Mouse (Mus musculus) G1E-ER4 (cell line): Measurements from ENCODE around the gene Cln5. TPM values are rescaled to one million over a fixed set of nuclear protein-coding genes. Genes with fewer than 3 reads are reported as not detected.
A peak's percentile ranks its signal among the peaks of the same experiment; 100 is the strongest.

Experiments used
- GATA1 ChIP-seq: IDR thresholded peaks from one replicate; pipeline ENCODE4 v1.8.0; 2012; ENCODE audit warnings: low read length, inconsistent platforms
- polyA plus RNA-seq: library from polyadenylated mRNA; stranded (reverse); fragments of >175 nt; gene quantifications from 2 replicates; pipeline ENCODE4 v1.2.3, GENCODE M21; 2012

Gene Cln5
- polyA plus RNA-seq, result 11.4 and 15.7 TPM in 2 replicates

GRCm38 (mm10) chr14:103069864-103070611 lies at the start of gene Cln5:
Cln5 (plus strand) TSS chr14:103070216.
- TF ChIP-seq GATA1, result no peak

GRCm38 (mm10) chr14:103029203-103029602 lies 40.8 kb upstream of the Cln5 start:
- TF ChIP-seq GATA1, result no peak

- TF ChIP-seq GATA1, result no peak
Measured at GRCm38 (mm10) chr14:103033271-103033823, 36.7 kb upstream of the Cln5 start.

GRCm38 (mm10) chr14:103034076-103034475 lies 35.9 kb upstream of the Cln5 start:
- TF ChIP-seq GATA1, result no peak

- TF ChIP-seq GATA1, result no peak
Measured at GRCm38 (mm10) chr14:103037016-103037415, 33.0 kb upstream of the Cln5 start.

GRCm38 (mm10) chr14:103046677-103047076 lies 23.3 kb upstream of the Cln5 start, which contains the start of gene Acod1:
Acod1 (plus strand) TSS chr14:103046977.
- no peak for TF ChIP-seq GATA1

- TF ChIP-seq GATA1, result peak; percentile 80
Measured at GRCm38 (mm10) chr14:103048292-103049086, 21.5 kb upstream of the Cln5 start.

GRCm38 (mm10) chr14:103051159-103051769 lies 18.8 kb upstream of the Cln5 start:
- TF ChIP-seq GATA1, result no peak

GRCm38 (mm10) chr14:103054731-103055130 lies 15.3 kb upstream of the Cln5 start:
- no peak for TF ChIP-seq GATA1

- no peak for TF ChIP-seq GATA1
Measured at GRCm38 (mm10) chr14:103056601-103057000, 13.4 kb upstream of the Cln5 start.

- no peak for TF ChIP-seq GATA1
Measured at GRCm38 (mm10) chr14:103058998-103059397, 11.0 kb upstream of the Cln5 start.

GRCm38 (mm10) chr14:103059495-103059894 lies 10.5 kb upstream of the Cln5 start:
- TF ChIP-seq GATA1, result no peak

GRCm38 (mm10) chr14:103065294-103066167 lies 4.5 kb upstream of the Cln5 start:
- TF ChIP-seq GATA1, result no peak

GRCm38 (mm10) chr14:103069465-103069863 lies 552 bp upstream of the Cln5 start:
- no peak for TF ChIP-seq GATA1

- TF ChIP-seq GATA1, result no peak
Measured at GRCm38 (mm10) chr14:103070790-103071189, 774 bp downstream of the Cln5 start.
